Mouse (Mus musculus): ENCODE results near the gene Mob3b.

GRCm38 (mm10) chr4:34899322-34899721 is 258.0 kb downstream of the Mob3b start:
- no peak for TF ChIP-seq POLR2A (IDR thresholded peaks at IDR 0.05; ENCODE audit: extremely low read depth, insufficient read depth, low read length)
- TF ChIP-seq CTCF (IDR thresholded peaks at IDR 0.05; ENCODE audit: extremely low read depth, insufficient read depth, low read length), result no peak
